Mouse (Mus musculus) midbrain, embryonic 14.5 days (tissue): Measurements from ENCODE around the gene Dek. TPM values are rescaled to one million over a fixed set of nuclear protein-coding genes. Genes with fewer than 3 reads are reported as not detected.

ENCODE experiments used
- ATAC-seq: fragments of 200-750 bp; cut with Nextera tagmentation; 2 replicates; pipeline ENCODE4 v1.8.0; 2017; ENCODE audit warnings: moderate number of reproducible peaks, moderate library complexity; ENCODE audit not compliant: low FRiP score, low TSS enrichment
- DNase-seq: peaks from one replicate; pipeline ENCODE4 v3.0.0-alpha.2; 2015
- H3K27ac ChIP-seq: fragments of 300-500 bp; sonication (generic); replicated peaks from 2 replicates; pipeline ENCODE4 v1.5.1; 2014; ENCODE audit warnings: mild to moderate bottlenecking, low read depth, low read length, moderate library complexity
- H3K27me3 ChIP-seq: fragments of 300-500 bp; sonication (generic); 2 replicates; pipeline ENCODE4 v1.6.1; 2014; ENCODE audit warnings: low read length, control low read depth, mixed read lengths; ENCODE audit not compliant: control insufficient read depth, insufficient read depth
- H3K36me3 ChIP-seq: fragments of 300-500 bp; sonication (generic); 2 replicates; pipeline ENCODE4 v1.6.1; 2014; ENCODE audit warnings: low read length, control low read depth; ENCODE audit not compliant: control insufficient read depth, insufficient read depth
- H3K4me1 ChIP-seq: fragments of 300-500 bp; sonication (generic); 2 replicates; pipeline ENCODE4 v1.6.1; 2014; ENCODE audit warnings: mild to moderate bottlenecking, antibody characterized with exemption, low read length, control low read depth; ENCODE audit not compliant: control insufficient read depth, insufficient read depth
- H3K4me2 ChIP-seq: fragments of 300-500 bp; sonication (generic); 2 replicates; pipeline ENCODE4 v1.6.1; 2014; ENCODE audit warnings: mild to moderate bottlenecking, low read length, moderate library complexity
- H3K4me3 ChIP-seq: fragments of 300-500 bp; sonication (generic); replicated peaks from 2 replicates; pipeline ENCODE4 v1.5.1; 2014; ENCODE audit warnings: low read depth, low read length
- H3K9ac ChIP-seq: fragments of 300-500 bp; sonication (generic); replicated peaks from 2 replicates; pipeline ENCODE4 v1.6.1; 2014; ENCODE audit warnings: mild to moderate bottlenecking, low read length, moderate library complexity
- H3K9me3 ChIP-seq: fragments of 300-500 bp; sonication (generic); 2 replicates; pipeline ENCODE4 v1.6.1; 2016; ENCODE audit warnings: low read length, control low read depth, mixed read lengths; ENCODE audit not compliant: control insufficient read depth
- WGBS: fragments of 180-500 bp; shearing (Covaris S2); extraction: QIAGEN DNeasy Blood & Tissue Kit; methylation state at CpG from one replicate; pipeline ENCODE4 v1.1.7; 2014; 5-methylcytosine and 5-hydroxymethylcytosine counted together
- polyA plus RNA-seq: library from polyadenylated mRNA; unstranded; fragments of >200 nt; fragmentation: Nextera tagmentation; extraction: Ambion mirVana; gene quantifications from 2 replicates; pipeline ENCODE4 v1.2.1, GENCODE M21; 2014

The Dek gene
- polyA plus RNA-seq, 1 experiment from 2014 or later: 115 TPM

DNA sequence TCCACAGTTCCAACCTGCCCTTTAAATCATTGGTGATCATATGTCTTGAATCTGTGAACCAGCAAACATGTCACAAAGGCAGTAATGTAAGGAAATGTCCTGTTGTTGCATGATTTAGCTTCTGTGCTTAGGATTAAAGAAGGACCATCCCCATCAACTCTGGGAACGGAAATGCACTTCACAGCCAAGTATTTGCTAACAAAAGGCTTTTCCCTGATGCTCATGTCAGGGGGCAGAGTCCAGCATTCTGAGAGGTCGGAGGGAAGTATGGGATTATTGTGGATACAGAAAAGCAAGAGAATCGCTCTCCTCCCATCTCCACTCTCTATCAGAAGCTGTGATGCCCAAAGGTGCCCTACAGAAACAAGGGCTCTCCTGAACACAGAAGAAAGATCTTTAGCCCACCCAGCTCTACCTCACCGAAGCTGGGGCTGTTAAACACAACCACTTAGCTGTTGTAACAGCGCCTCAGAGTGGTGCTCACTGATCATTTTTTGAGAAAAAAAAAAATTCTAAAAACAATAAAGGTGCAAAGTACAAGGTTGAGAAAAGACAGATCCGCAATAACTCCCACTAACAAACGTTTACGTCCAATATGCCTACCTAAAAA lies 63.9 kb downstream of the Dek start:
- Histone ChIP-seq H3K9ac (peak overlapping the region; percentile 10; the same call in 1 of the 2 replicates), H3K27me3 (no peaks in the 10 kb centered on the region), H3K4me2 (peak overlapping the region; percentile 72), H3K4me1 (peaks cover 10% of the 10 kb centered on the region), H3K36me3 (no peaks in the 10 kb centered on the region), H3K4me3 (peak overlapping the region; percentile 83), H3K9me3 (no peaks in the 10 kb centered on the region), H3K27ac (peak overlapping the region; percentile 77; the same call in 1 of the 2 replicates)
- 39% methylated on average over 8 of the region's 8 CpGs for WGBS
- ATAC-seq (no peak), DNase-seq (peak; percentile 58)

DNA sequence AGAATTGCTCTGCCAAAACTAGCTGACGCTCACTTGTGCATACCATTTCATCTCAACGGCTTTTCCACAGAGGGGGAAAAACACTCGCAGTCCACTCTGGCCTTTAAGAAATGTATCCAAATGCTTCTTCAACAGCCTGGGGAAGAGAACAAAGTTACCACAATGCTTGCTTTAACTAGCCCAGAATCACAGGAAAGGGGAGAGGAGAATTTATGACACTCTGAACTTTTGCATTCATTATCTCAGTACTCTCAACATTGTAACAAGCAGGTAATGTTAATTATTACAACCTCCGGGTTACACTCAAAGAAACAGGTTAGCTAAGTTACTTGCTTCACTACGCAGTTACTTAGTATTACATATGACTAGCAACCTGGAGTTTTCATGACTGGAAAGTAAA lies 65.9 kb downstream of the Dek start:
- no peak overlapping the region for H3K27ac ChIP-seq
- no peak for ATAC-seq
- peaks cover 10% of the 10 kb centered on the region for H3K4me1 ChIP-seq
- no peaks in the 10 kb centered on the region for H3K9me3 ChIP-seq
- 92% methylated on average over 5 of the region's 5 CpGs for WGBS
- no peaks in the 10 kb centered on the region for H3K36me3 ChIP-seq
- no peaks in the 10 kb centered on the region for H3K27me3 ChIP-seq
- no peak overlapping the region for H3K4me3 ChIP-seq
- H3K9ac ChIP-seq: no peak overlapping the region
- DNase-seq: no peak
- no peak overlapping the region for H3K4me2 ChIP-seq

GRCm38 (mm10) chr13:47037946-47038345 lies 68.1 kb downstream of the Dek start:
- Histone ChIP-seq H3K4me2 (no peak overlapping the region), H3K36me3 (peaks cover 7% of the 10 kb centered on the region; the same call in 1 of the 2 replicates), H3K4me3 (no peak overlapping the region), H3K9ac (no peak overlapping the region), H3K27me3 (no peaks in the 10 kb centered on the region), H3K9me3 (no peaks in the 10 kb centered on the region), H3K27ac (no peak overlapping the region), H3K4me1 (0 out of 2 replicates have a peak, but pooled peaks cover 3% of the 10 kb centered on the region)
- WGBS: 79% methylated on average over 6 of the region's 6 CpGs
- no peak for DNase-seq
- ATAC-seq: no peak

Other genes starting within 250 kb of the Dek start
- 10.2 and 14.2 TPM in 2 replicates for gene Kif13a, start 176.3 kb downstream of the Dek start, polyA plus RNA-seq
- 16.3 and 16.7 TPM in 2 replicates for gene Nhlrc1, start 91.4 kb downstream of the Dek start, polyA plus RNA-seq
- gene Kdm1b, start 62.7 kb downstream of the Dek start, polyA plus RNA-seq: 20.0 and 21.5 TPM in 2 replicates
- 23.3 and 23.4 TPM in 2 replicates for gene Tpmt, start 61.5 kb downstream of the Dek start, polyA plus RNA-seq
- gene Rnf144b, start 16.5 kb upstream of the Dek start, polyA plus RNA-seq: 0.67 and 1.1 TPM in 2 replicates